Mouse (Mus musculus) limb, embryonic 13.5 days (tissue): ENCODE results near the gene Anxa2. TPM values are rescaled to one million over a fixed set of nuclear protein-coding genes. Genes with fewer than 3 reads are reported as not detected.

Experiments
- ATAC-seq: fragments of 200-750 bp; cut with Nextera tagmentation; 2 replicates; pipeline ENCODE4 v1.8.0; 2017; ENCODE audit warnings: low read depth, moderate number of reproducible peaks, moderate TSS enrichment; ENCODE audit not compliant: low FRiP score
- H3K27ac ChIP-seq: fragments of 300-500 bp; sonication (generic); 2 replicates; pipeline ENCODE4 v1.5.1; 2015; ENCODE audit warnings: inconsistent platforms, mild to moderate bottlenecking, moderate library complexity
- H3K27me3 ChIP-seq: fragments of 300-500 bp; sonication (generic); 2 replicates; pipeline ENCODE4 v1.6.1; 2015; ENCODE audit warnings: mild to moderate bottlenecking, inconsistent platforms
- H3K36me3 ChIP-seq: fragments of 300-500 bp; sonication (generic); 2 replicates; pipeline ENCODE4 v1.6.1; 2015; ENCODE audit warnings: inconsistent platforms, mild to moderate bottlenecking, moderate library complexity
- H3K4me1 ChIP-seq: fragments of 300-500 bp; sonication (generic); 2 replicates; pipeline ENCODE4 v1.6.1; 2015; ENCODE audit warnings: inconsistent platforms
- H3K4me2 ChIP-seq: fragments of 300-500 bp; sonication (generic); replicated peaks from 2 replicates; pipeline ENCODE4 v1.6.1; 2015; ENCODE audit warnings: inconsistent platforms, mild to moderate bottlenecking, moderate library complexity
- H3K4me3 ChIP-seq: fragments of 300-500 bp; sonication (generic); 2 replicates; pipeline ENCODE4 v1.5.1; 2015; ENCODE audit warnings: moderate library complexity, mild to moderate bottlenecking, inconsistent platforms
- H3K9ac ChIP-seq: fragments of 300-500 bp; sonication (generic); 2 replicates; pipeline ENCODE4 v1.6.1; 2015; ENCODE audit warnings: mild to moderate bottlenecking, inconsistent platforms
- H3K9me3 ChIP-seq: fragments of 300-500 bp; sonication (generic); 2 replicates; pipeline ENCODE4 v1.6.1; 2016; ENCODE audit warnings: inconsistent platforms
- WGBS: fragments of 180-500 bp; shearing (Covaris S2); methylation state at CpG from one replicate; pipeline ENCODE4 v1.1.7; 2015; 5-methylcytosine and 5-hydroxymethylcytosine counted together
- polyA plus RNA-seq: library from polyadenylated mRNA; unstranded; fragments of >200 nt; fragmentation: Nextera tagmentation; extraction: Ambion mirVana; gene quantifications from 2 replicates; pipeline ENCODE4 v1.2.1, GENCODE M21; 2015

Gene Anxa2
- polyA plus RNA-seq, 1 experiment from 2014 or later, result 735 TPM

DNA sequence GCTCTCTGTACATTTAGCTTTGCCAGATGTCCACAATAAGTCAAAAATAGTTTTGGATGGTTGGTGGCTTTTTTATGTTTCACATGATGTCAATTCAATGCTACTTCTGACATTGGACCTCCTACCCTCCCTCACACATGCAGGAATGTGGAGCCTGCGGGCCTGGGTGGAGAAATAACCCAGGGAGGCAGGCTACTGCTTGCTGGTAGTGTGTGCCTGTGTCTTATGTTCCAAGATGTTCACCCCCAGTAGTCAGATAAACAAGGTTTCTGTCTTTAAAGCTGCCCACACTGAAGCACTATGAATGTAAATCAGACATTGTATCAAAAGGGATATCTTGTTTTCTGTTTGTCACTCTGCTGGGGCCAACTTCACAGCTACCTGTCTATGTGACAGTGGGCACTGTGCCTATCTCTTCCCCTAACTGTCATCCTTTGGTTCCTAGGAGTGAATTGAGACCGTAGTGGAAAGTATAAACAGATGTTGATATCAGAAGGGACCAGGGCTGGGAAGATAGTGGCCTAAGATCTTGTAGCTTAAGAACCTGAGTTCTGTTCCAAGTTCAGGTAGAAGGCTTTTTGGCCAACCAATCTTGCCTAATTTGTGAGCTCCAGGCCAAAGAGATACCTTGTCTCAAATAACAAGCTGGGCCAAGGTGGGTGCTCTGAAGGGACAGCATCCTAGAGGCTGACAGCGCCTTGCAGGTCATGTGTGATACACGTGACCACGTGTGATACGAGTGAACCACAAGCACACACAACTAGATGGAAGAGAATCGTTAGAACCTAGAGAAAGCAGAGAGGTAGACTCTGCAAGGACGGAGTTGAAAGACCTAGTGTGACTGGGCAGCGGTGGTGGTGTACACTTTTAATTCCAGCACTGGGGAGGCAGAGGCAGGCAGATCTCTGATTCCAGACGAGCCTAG, 1.3 kb upstream of the Anxa2 start:
- H3K27ac ChIP-seq, result peak overlapping the region; percentile 96
- no peak overlapping the region for H3K4me3 ChIP-seq
- H3K36me3 ChIP-seq, result peaks cover 4% of the 10 kb centered on the region; the same call in 1 of the 2 replicates
- H3K9ac ChIP-seq, result no peak overlapping the region
- peaks cover 44% of the 10 kb centered on the region for H3K4me1 ChIP-seq
- 89% methylated on average over 10 of the region's 10 CpGs for WGBS
- no peaks in the 10 kb centered on the region for H3K9me3 ChIP-seq
- no peaks in the 10 kb centered on the region for H3K27me3 ChIP-seq
- peak overlapping the region; percentile 73; the same call in 1 of the 2 replicates for H3K4me2 ChIP-seq
- no peak for ATAC-seq

DNA sequence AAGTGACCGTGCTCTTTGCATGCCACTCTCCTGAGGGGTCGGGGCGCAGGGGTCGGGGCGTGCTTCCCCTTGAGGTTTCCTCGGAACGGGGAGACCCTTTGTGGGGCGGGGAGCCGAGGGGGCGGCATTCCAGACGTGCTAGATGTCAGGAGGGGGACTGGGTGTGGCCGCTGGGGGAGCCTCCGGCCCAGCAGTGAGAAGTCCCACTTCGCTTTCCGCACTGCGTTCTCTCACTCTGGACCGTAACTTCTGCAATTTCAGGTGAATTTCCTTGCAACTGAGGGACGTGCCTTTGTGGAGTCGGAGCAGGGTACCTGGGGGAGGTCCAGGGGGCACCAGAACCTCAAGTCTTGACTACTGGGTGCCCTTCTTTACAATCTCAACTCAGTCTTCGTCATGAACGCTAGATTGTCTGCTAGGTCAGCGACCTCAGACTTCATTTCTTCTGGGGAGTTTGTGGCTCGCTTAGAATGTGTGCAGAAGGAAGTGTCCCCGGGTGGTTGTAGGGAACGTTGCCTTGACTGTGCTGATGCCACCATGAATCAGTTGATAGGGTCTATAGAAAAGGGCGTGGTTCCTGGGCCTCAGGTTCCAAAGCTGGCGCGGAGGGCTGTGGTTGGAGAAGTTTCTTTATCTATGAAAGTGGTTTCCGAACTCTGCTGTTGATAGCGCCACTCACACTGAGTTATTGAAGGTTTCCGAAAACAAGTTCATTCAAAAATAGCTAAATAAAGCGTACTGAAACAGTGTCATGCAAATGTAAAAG, 664 bp downstream of the Anxa2 start:
- Histone ChIP-seq H3K36me3 (peaks cover 4% of the 10 kb centered on the region; the same call in 1 of the 2 replicates), H3K27ac (peak overlapping the region; percentile 96), H3K4me3 (peak overlapping the region; percentile 74), H3K9me3 (no peaks in the 10 kb centered on the region), H3K4me1 (peaks cover 63% of the 10 kb centered on the region), H3K9ac (peak overlapping the region; percentile 88), H3K4me2 (peak overlapping the region; percentile 73), H3K27me3 (no peaks in the 10 kb centered on the region)
- WGBS, result 6% methylated on average over 32 of the region's 32 CpGs
- peak; percentile 7; the same call in 1 of the 2 replicates for ATAC-seq

DNA sequence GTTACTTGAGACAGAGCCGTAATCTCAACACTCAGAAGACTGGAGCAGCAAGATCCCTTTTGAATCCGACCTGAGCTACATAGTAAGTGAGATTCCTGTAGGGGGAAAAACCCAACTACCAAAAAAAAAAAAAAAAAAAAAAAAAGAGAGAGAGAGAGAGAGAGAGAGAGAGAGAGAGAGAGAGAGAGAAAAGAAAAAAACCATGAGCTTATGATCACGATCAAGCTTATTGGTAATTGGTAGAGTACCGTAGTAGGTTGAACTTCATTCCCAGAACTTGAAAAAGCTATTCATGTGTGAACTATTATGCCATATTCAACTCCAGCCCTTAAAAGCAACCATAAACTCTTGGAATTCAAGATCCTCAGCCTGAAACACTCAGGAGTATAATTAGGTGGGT, 1.3 kb downstream of the Anxa2 start:
- peak overlapping the region; percentile 74 for H3K4me3 ChIP-seq
- WGBS, result 36% methylated on average over 4 of the region's 4 CpGs

DNA sequence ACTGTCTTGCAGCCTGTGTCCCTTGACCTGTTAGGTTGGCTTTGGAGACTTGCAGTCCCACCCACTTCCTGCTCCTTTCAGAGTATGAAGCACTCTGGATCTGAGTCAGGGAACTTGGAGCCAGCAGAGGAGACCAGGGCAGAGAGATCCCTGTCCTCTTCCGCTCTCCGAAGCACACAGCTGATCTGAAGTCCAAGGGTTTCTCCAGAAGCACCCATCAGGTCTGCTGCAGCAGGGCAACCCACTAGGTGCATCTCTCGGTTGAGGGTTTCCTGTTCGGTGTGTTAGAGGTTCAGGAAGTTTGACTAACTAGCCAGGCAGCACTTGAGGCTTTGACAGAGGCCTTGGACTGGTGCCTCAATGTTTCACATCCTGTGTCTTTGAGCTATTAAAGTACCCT, 2.0 kb downstream of the Anxa2 start:
- WGBS, result 71% methylated on average over 4 of the region's 4 CpGs
- Histone ChIP-seq H3K36me3 (peaks cover 4% of the 10 kb centered on the region; the same call in 1 of the 2 replicates), H3K4me3 (peak overlapping the region; percentile 74), H3K9me3 (no peaks in the 10 kb centered on the region), H3K27ac (peak overlapping the region; percentile 83), H3K4me2 (peak overlapping the region; percentile 73), H3K9ac (peak overlapping the region; percentile 27; the same call in 1 of the 2 replicates), H3K4me1 (peaks cover 76% of the 10 kb centered on the region), H3K27me3 (no peaks in the 10 kb centered on the region)
- ATAC-seq, result no peak

More for the DNA sequence above, 1.3 kb downstream of the Anxa2 start:
- Histone ChIP-seq H3K36me3 (peaks cover 4% of the 10 kb centered on the region; the same call in 1 of the 2 replicates), H3K4me2 (peak overlapping the region; percentile 73), H3K9me3 (no peaks in the 10 kb centered on the region), H3K4me1 (peaks cover 69% of the 10 kb centered on the region), H3K27ac (peak overlapping the region; percentile 83; the same call in 1 of the 2 replicates), H3K27me3 (no peaks in the 10 kb centered on the region), H3K9ac (peak overlapping the region; percentile 88)
- no peak for ATAC-seq

DNA sequence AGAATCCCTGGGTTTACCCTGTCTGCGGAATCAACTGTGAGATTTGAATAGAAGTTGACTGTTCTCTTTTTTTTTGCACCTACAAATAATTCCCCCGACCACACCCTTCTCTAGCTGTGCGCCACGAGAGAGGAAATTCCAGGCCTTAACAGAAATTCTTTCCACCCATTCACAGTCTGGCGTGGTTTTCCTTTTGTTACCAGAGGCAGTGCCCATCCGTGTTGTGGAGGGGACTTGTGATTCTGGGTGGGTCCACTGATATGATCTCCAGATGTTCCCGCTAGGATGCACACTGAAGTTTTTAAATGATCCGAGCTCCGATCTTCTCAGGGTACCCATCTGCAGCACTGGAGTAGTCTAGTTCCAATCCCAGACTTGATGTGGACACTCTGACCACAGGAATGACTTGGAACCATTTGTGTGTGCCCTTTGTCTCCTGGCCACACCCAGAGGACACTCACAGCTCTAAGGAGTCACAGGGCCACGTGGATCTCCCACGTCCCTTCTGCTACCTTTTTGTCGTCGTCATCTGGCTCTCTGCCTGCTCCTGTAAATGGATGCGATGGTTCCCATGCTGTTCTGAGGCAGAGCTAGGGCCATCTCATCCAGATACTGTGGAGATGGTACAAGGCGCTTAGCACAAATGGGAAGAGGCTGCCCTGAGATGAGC, 3.1 kb downstream of the Anxa2 start:
- no peak overlapping the region for H3K4me3 ChIP-seq
- H3K9ac ChIP-seq, result no peak overlapping the region
- ATAC-seq, result no peak
- WGBS, result 69% methylated on average over 15 of the region's 15 CpGs
- H3K4me1 ChIP-seq, result peaks cover 78% of the 10 kb centered on the region
- H3K9me3 ChIP-seq, result no peaks in the 10 kb centered on the region
- no peaks in the 10 kb centered on the region for H3K27me3 ChIP-seq
- H3K27ac ChIP-seq, result peak overlapping the region; percentile 91
- H3K4me2 ChIP-seq, result peak overlapping the region; percentile 73
- H3K36me3 ChIP-seq, result peaks cover 4% of the 10 kb centered on the region; the same call in 1 of the 2 replicates

DNA sequence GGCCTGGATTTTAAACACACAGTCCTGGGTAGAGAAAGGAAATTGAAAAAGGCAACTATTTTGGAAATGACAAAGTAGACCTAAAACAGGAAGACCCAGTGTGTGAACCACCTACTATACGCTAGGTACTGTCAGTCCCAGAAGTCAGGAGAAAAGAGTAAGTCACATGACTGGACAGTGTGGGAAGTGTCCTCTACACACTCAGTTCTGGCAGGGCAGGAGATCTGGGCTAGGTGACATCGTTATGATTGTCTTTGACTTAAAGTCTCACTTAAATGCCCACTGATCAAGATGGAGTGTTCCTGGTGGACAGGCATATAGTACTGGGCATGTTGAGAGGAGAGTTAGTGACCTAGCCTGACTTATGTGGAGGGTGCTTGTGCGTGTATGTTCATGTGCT, 3.7 kb downstream of the Anxa2 start:
- Histone ChIP-seq H3K36me3 (peaks cover 4% of the 10 kb centered on the region; the same call in 1 of the 2 replicates), H3K9ac (no peak overlapping the region), H3K27ac (peak overlapping the region; percentile 91), H3K4me3 (peak overlapping the region; percentile 11; the same call in 1 of the 2 replicates), H3K4me1 (peaks cover 75% of the 10 kb centered on the region), H3K9me3 (no peaks in the 10 kb centered on the region), H3K27me3 (no peaks in the 10 kb centered on the region), H3K4me2 (peak overlapping the region; percentile 73)
- no peak for ATAC-seq
- WGBS, result 94% methylated on average over 3 of the region's 3 CpGs

DNA sequence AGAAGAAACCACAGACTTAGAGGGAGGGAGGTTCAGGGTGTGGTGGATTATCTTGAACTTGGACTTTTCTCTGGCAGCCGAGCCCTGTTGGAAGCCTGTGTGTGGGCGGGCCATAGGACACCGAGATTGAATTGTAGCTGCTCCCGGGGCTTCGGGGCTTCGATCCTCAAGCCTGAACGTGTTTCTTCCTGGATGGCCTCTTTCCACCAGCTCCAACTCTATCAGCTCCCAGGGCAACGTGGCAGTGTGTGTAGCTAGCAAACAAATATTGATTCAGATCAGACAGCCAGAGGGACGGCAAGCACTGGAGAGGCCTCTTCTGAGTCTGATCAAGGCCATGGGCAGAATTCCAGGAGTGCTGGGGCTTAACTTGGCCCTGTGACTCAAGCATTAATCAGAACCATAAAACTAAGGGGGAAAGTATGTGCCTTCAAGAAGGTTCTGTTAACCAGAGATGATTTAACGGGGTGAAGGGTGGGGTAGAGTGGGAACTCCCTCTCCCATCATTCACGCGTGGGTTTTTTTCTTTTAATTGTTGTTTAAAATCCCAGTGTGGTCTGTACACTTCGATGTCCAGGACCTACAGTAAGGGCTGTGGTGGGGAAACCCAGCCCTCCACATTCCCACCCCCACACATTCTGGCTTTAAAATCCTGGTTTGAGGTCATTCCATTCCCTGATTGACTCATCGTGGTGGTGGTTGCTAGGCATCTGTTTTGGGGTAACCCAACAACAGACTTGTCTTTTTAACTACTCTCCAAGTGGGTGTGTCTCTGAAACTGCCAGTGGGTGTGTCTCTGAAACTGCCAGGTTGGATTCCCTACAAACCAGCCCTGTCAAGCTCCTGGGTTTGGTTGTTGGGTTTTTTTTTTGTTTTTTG, 4.6 kb downstream of the Anxa2 start:
- WGBS, result 16% methylated on average over 14 of the region's 14 CpGs
- peak overlapping the region; percentile 91 for H3K27ac ChIP-seq
- H3K4me1 ChIP-seq, result peaks cover 67% of the 10 kb centered on the region
- H3K4me2 ChIP-seq, result peak overlapping the region; percentile 73
- H3K36me3 ChIP-seq, result peaks cover 4% of the 10 kb centered on the region; the same call in 1 of the 2 replicates
- ATAC-seq, result peak; percentile 29; the same call in 1 of the 2 replicates
- H3K27me3 ChIP-seq, result no peaks in the 10 kb centered on the region
- H3K9ac ChIP-seq, result no peak overlapping the region
- no peaks in the 10 kb centered on the region for H3K9me3 ChIP-seq
- peak overlapping the region; percentile 11; the same call in 1 of the 2 replicates for H3K4me3 ChIP-seq

DNA sequence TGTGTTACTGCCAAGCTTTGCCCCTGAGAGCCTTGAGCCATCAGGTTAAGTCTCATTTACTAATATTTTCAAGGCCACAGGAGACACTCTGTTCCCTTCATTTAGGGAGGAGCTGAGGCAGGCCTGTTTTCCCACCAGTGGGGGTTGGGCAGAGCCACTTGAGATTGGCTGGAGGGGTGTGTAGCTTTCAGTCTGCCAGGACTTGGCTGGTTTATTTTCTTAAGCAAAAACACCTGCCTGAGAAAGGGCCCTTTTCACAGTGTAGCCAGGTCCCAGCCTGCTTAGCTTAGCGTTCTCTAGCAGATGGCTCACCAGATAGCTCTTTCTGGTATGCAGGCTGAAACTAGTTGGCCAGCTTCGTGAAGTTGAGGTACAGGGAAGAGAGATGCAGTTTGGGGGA, 5.6 kb downstream of the Anxa2 start:
- Histone ChIP-seq H3K27me3 (no peaks in the 10 kb centered on the region), H3K9me3 (no peaks in the 10 kb centered on the region), H3K36me3 (peaks cover 4% of the 10 kb centered on the region; the same call in 1 of the 2 replicates), H3K4me2 (peak overlapping the region; percentile 73), H3K27ac (peak overlapping the region; percentile 91), H3K4me3 (0 out of 2 replicates have a peak overlapping the region, but pooled peaks have one; percentile 1), H3K9ac (no peak overlapping the region), H3K4me1 (peaks cover 68% of the 10 kb centered on the region)
- ATAC-seq, result peak; percentile 86
- WGBS, result 6% methylated on average over 2 of the region's 2 CpGs

DNA sequence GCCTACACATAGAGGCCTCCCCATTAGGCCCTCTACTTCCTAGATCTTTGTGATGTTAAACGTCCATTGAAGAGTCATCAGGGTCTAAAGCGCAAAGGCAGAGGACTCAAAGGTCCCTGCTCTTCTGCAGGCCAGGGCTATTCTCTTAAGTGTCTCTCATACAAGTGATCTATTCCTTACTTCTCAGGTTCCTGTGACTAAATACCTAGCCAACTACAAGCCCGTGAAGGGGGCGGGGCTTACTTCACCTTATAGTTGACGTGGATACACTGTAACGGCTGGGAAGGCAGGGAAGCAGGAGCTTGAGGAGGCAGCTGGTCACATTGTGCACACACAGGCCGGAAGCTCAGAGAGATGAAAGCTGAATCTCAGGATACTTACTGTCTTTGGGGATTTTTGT, 6.5 kb downstream of the Anxa2 start:
- H3K9ac ChIP-seq, result no peak overlapping the region
- peaks cover 62% of the 10 kb centered on the region for H3K4me1 ChIP-seq
- peak overlapping the region; percentile 91 for H3K27ac ChIP-seq
- H3K4me2 ChIP-seq, result no peak overlapping the region
- no peaks in the 10 kb centered on the region for H3K27me3 ChIP-seq
- no peak overlapping the region for H3K4me3 ChIP-seq
- peaks cover 4% of the 10 kb centered on the region; the same call in 1 of the 2 replicates for H3K36me3 ChIP-seq
- no peak for ATAC-seq
- no peaks in the 10 kb centered on the region for H3K9me3 ChIP-seq
- WGBS, result 79% methylated on average over 7 of the region's 7 CpGs

DNA sequence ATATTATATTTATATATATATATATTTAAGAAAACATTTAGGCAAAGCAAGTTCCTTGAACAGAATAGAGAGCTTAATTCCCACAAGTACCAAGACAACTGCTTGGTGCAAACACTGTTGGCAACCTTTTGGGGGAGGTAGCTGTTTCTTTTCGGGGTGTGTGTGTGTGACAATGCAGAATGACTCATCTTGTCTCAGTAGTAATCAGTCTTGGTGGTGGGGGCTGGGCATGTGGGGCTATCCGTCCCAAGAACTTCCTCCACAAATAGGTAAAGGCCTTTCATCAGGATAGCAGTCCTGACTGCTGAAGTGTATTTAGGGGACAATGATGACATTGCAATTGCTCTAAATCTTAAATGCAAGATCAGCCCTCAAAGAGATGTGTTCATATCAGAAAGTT, 9.6 kb downstream of the Anxa2 start:
- Histone ChIP-seq H3K27me3 (no peaks in the 10 kb centered on the region), H3K4me2 (no peak overlapping the region), H3K9ac (no peak overlapping the region), H3K27ac (no peak overlapping the region), H3K4me1 (peaks cover 53% of the 10 kb centered on the region), H3K9me3 (no peaks in the 10 kb centered on the region), H3K36me3 (peaks cover 23% of the 10 kb centered on the region), H3K4me3 (no peak overlapping the region)
- WGBS, result 85% methylated on average over 2 of the region's 2 CpGs
- no peak for ATAC-seq
